Mouse (Mus musculus): ENCODE measurements around the gene Dok5. TPM values are rescaled to one million over a fixed set of nuclear protein-coding genes. Genes with fewer than 3 reads are reported as not detected.
A peak's percentile ranks its signal among the peaks of the same experiment; 100 is the strongest.

The Dok5 gene
- polyA plus RNA-seq, 1 experiment from 2014 or later: 11.8 TPM

DNA sequence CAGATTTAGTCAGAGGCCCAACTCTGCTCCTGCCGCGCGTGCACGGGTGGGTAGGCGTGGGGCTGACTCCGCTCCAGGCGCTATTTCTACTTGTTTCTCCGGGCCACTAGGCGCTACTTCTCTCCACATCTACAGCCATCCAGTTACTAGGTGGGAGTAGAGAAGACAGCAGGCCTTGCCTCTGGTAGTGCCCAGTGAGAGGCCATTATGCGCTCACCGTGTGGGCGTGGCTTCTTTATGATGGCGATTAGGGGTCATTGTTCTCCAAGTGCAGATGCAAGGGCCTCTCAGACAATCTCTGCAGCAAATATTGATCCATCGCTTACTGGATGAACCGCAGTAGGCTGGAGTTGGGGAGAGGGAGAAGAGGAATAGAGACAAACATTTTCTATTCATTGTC, 44.0 kb downstream of the Dok5 start:
- Histone ChIP-seq H3K36me3 (replicated peaks) (no peaks in the 10 kb centered on the region), H3K27ac (replicated peaks) (no peak overlapping the region), H3K4me3 (no peak overlapping the region), H3K9me3 (no peaks in the 10 kb centered on the region), H3K27me3 (replicated peaks; ENCODE audit: low read depth, poor library complexity, severe bottlenecking) (no peaks in the 10 kb centered on the region), H3K4me1 (peaks cover 36% of the 10 kb centered on the region)
- no peak for DNase-seq (ENCODE audit: low spot score)
- 91% methylated on average over 15 of the region's 15 CpGs for WGBS

DNA sequence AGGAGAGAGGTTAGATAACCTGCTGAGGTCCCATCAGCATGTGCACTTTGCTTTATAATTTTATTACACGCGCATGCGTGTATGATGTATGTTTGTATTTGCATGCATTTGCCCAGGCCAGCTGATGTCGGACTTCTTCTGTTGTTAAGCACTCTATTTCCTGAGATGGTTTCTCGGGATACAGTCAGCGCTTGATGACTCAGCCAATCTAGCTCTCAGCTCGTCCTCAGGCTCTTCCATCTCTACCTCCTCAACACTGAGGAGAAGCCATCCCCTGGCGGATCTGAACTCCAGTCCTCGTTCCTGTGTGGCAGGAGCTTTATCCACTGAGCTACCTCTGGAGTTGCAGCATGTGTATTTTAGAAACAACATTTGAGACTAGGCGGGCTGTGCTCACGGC, 44.5 kb downstream of the Dok5 start:
- Histone ChIP-seq H3K9me3 (no peaks in the 10 kb centered on the region), H3K4me3 (no peak overlapping the region), H3K27ac (replicated peaks) (no peak overlapping the region), H3K4me1 (peaks cover 33% of the 10 kb centered on the region), H3K36me3 (replicated peaks) (no peaks in the 10 kb centered on the region), H3K27me3 (replicated peaks; ENCODE audit: low read depth, poor library complexity, severe bottlenecking) (no peaks in the 10 kb centered on the region)
- WGBS: 93% methylated on average over 11 of the region's 11 CpGs
- no peak for DNase-seq (ENCODE audit: low spot score)

DNA sequence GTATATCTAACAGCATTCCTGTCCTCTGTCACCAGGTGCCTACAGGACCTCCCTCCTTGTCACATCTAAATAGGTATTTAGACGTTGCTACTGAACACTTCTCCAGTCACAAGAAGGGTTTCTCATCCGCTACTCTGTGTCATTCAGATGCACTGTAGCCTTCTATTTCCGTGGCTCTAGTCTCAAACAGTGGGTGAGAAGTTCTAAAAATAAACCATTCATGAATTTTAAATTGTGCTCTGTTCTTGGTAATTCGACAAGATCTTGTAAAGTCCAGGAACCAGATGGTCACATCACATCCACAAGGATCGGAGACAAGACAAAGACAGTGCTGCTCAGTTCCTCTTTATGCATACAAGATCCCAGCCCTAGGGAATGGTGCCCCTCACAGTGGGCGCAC, 46.0 kb downstream of the Dok5 start:
- no peak overlapping the region for H3K4me3 ChIP-seq
- no peaks in the 10 kb centered on the region for H3K36me3 ChIP-seq (replicated peaks)
- DNase-seq (ENCODE audit: low spot score): no peak
- WGBS: 87% methylated on average over 6 of the region's 6 CpGs
- H3K9me3 ChIP-seq: no peaks in the 10 kb centered on the region
- no peak overlapping the region for H3K27ac ChIP-seq (replicated peaks)
- H3K4me1 ChIP-seq: peaks cover 19% of the 10 kb centered on the region
- no peaks in the 10 kb centered on the region for H3K27me3 ChIP-seq (replicated peaks; ENCODE audit: low read depth, poor library complexity, severe bottlenecking)

DNA sequence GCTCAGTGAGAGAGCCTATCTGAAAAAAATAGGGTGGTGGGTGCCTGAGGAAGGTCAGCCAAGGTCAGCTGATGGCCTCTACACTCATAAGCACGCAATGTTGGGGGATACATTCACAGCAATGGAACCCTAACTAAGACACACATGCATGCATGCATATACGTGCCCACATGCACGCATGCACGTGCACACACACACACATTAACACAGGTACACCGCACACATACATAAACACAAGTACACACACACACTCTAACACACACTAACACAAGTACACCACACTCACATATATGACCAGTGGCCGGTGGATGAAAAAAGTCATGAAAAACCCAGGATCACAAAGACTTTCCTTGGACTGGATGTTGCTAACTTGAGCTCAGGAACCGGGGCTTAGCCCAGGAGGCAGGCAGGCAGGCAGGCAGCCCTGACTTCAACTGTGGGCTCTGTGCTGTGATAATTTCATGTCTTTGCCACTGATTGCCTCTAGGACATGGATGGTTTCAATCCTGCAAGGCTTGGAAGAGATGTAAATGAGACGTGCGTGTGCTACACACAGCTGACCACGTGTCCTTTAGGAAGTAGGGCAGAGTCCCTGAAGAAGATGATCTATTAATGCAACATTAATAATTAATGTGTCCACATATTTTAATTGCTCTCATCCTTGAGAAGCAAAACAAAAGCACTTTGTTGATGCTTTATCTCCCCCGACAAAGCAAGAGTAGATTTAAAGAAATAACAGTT, 48.6 kb downstream of the Dok5 start:
- no peaks in the 10 kb centered on the region for H3K36me3 ChIP-seq (replicated peaks)
- H3K4me1 ChIP-seq: peaks cover 11% of the 10 kb centered on the region
- H3K4me3 ChIP-seq: no peak overlapping the region
- no peak overlapping the region for H3K27ac ChIP-seq (replicated peaks)
- no peak for DNase-seq (ENCODE audit: low spot score)
- 87% methylated on average over 11 of the region's 11 CpGs for WGBS
- no peaks in the 10 kb centered on the region for H3K27me3 ChIP-seq (replicated peaks; ENCODE audit: low read depth, poor library complexity, severe bottlenecking)
- H3K9me3 ChIP-seq: no peaks in the 10 kb centered on the region

DNA sequence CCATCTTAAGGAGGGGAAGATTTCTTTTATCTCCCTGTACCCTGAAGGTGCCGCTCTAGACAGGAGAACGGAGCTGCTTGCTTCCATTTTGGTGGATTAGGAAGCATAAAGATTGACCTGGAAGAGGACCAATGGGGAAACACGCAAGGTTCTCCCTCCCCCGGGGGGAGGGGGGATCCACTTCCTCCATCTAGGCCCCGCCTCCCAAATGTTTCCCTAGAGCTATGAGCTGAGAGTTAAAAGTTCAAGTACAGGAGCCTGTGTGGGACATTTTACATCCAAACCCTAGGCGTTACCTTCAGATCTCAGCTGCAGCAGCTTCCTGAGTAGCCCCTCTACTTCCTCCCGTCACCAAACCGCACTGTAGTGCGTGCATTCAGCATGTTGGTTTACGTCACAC, 56.5 kb downstream of the Dok5 start:
- 91% methylated on average over 10 of the region's 10 CpGs for WGBS
- no peaks in the 10 kb centered on the region for H3K27me3 ChIP-seq (replicated peaks; ENCODE audit: low read depth, poor library complexity, severe bottlenecking)
- H3K27ac ChIP-seq (replicated peaks): no peak overlapping the region
- no peak for DNase-seq (ENCODE audit: low spot score)
- H3K4me1 ChIP-seq: peaks cover 9% of the 10 kb centered on the region
- H3K36me3 ChIP-seq (replicated peaks): peaks cover 5% of the 10 kb centered on the region; the same call in 1 of the 2 replicates
- no peak overlapping the region for H3K4me3 ChIP-seq
- 0 out of 2 replicates have a peak, but pooled peaks cover 2% of the 10 kb centered on the region for H3K9me3 ChIP-seq

DNA sequence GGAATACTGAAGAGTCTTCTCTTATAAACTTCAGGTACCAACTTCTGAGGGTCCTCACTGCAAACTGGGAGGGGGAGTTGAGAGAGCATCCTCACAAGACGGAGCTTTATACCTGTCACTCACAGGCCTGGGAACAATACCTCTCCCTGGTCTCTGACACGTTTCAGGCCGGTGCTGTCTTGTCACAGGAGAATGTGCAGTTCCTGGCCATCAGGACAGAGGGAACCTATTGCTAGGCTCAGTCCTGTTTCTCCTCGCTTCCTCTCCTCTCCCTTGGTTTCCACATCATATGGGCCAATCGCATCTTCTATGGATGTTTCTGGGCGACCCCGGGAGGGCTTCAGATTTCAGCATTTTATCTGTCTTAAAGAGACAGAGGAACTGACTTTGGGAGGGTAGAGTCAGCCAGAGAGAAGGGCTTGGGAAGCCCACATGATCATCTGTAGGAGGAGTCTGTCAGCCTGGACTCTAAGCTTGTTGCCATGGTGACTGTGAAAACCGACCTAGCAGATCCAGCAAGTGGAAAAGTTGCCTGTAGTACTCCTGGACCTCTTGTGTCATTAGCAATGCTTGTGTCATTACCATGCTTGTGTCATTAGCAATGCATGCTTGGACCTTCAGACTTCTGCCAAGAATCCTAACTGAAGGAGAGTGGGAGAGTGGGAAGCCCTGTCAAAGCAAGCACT, 59.9 kb downstream of the Dok5 start:
- Histone ChIP-seq H3K4me3 (no peak overlapping the region), H3K27me3 (replicated peaks; ENCODE audit: low read depth, poor library complexity, severe bottlenecking) (no peaks in the 10 kb centered on the region), H3K9me3 (peaks cover 10% of the 10 kb centered on the region; the same call in 1 of the 2 replicates), H3K36me3 (replicated peaks) (peaks cover 5% of the 10 kb centered on the region; the same call in 1 of the 2 replicates), H3K4me1 (peaks cover 9% of the 10 kb centered on the region), H3K27ac (replicated peaks) (no peak overlapping the region)
- DNase-seq (ENCODE audit: low spot score): peak; percentile 28
- 31% methylated on average over 8 of the region's 8 CpGs for WGBS

DNA sequence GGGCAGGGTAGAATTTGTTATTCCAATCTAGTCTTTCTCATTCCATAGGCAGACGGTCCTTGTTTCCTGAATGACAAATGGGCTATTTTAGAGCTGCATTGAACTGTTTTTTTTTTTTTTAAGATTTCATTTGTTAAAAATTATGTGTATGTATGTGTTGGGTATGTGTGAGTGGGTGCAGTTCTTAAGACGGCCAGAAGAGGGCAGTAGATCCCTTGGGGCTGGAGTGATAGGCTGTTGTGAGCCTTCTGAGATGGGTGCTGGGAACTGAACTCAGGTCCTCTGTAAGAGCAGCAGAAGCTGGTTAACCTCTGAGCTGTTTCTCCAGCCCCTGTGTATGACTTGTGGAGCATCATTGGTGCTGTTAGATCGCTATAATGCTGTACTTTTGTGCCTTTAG, 63.6 kb downstream of the Dok5 start:
- Histone ChIP-seq H3K4me1 (peaks cover 9% of the 10 kb centered on the region), H3K27me3 (replicated peaks; ENCODE audit: low read depth, poor library complexity, severe bottlenecking) (no peaks in the 10 kb centered on the region), H3K4me3 (no peak overlapping the region), H3K9me3 (peaks cover 17% of the 10 kb centered on the region; the same call in 1 of the 2 replicates), H3K27ac (replicated peaks) (no peak overlapping the region), H3K36me3 (replicated peaks) (peaks cover 5% of the 10 kb centered on the region; the same call in 1 of the 2 replicates)
- WGBS: 85% methylated on average over 3 of the region's 3 CpGs
- DNase-seq (ENCODE audit: low spot score): no peak

DNA sequence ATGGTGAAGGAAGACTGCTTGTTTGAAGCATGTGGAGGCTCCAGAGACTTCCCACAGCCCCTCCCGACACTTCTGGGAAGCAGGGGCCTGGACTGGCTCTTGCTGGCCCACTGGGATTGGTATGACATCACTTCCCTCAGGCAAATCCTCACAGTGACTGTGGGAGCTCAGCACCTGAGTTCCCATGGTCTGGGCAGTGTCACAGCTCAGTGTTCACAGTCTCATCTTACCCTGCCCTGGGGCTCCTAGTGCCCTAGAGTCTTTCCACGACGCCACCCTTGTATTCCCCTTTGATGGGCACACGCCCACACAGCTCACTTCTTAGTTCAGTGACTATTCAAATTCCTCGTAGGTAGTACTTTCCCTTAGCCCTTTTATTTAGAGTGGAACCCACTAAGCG, 71.4 kb downstream of the Dok5 start:
- DNase-seq (ENCODE audit: low spot score): no peak
- Histone ChIP-seq H3K27me3 (replicated peaks; ENCODE audit: low read depth, poor library complexity, severe bottlenecking) (no peaks in the 10 kb centered on the region), H3K4me1 (peaks cover 12% of the 10 kb centered on the region), H3K36me3 (replicated peaks) (peaks cover 5% of the 10 kb centered on the region; the same call in 1 of the 2 replicates), H3K4me3 (no peak overlapping the region), H3K9me3 (peaks cover 9% of the 10 kb centered on the region; the same call in 1 of the 2 replicates), H3K27ac (replicated peaks) (no peak overlapping the region)
- WGBS: 73% methylated on average over 6 of the region's 6 CpGs

DNA sequence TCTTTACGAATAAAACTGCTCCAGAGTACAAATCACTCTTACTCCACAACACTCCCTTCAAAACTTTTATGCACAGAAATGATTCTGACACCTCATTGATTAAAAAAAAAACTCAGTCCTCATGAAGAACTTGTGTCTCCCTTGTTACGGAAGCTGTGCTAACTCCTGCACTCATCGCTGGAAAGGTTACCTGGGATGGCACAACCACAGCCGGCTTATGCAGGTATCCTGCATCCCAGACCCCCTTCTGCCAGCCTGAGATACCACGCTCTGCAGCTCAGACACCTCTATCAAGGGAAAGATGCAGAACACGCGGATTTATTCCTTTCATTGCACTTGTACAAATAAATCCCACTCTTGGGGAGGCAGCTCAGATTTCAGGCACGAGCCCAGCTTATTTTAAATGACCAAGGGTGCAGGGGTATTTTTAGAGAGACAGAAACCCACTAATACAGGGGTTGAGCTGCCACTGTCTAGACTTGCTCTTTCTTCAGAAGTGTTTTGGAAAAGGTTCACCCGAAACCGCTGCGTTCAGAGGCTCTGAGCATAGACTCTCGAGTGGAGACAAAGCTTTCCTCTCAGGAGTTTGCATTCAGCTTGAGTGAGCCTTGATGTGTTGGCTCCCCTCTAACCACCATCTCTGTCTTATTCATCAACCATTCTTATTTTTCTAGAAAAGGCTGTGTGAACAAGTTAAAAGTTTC, 76.1 kb downstream of the Dok5 start:
- H3K4me1 ChIP-seq: peaks cover 18% of the 10 kb centered on the region
- no peak overlapping the region for H3K27ac ChIP-seq (replicated peaks)
- no peaks in the 10 kb centered on the region for H3K27me3 ChIP-seq (replicated peaks; ENCODE audit: low read depth, poor library complexity, severe bottlenecking)
- 62% methylated on average over 12 of the region's 12 CpGs for WGBS
- H3K4me3 ChIP-seq: no peak overlapping the region
- DNase-seq (ENCODE audit: low spot score): no peak
- no peaks in the 10 kb centered on the region for H3K9me3 ChIP-seq
- H3K36me3 ChIP-seq (replicated peaks): no peaks in the 10 kb centered on the region

DNA sequence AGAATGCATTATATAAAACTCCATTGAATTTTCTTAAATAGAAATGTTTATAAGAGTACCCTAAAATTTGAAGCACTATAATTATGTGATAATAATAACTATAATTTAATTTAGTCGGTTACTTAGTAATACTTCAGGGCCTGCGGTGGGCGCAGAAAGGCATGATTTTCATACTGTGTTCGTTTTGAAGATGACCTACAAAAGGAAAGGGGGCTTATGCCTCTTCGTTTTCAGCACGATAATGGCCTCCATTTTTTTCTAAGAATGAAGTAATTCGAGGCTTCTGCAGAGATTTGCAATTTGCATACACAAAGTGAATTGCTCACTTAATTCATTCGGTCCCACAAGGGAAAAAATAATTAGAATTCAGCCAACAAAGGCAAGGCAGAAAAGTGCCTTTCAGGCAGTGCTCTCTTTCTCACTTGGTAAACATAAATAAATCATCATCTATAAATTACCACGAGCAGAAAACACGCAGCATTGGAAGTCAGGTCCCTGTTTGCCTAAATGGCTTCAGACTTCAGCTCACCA, 76.7 kb downstream of the Dok5 start:
- Histone ChIP-seq H3K27me3 (replicated peaks; ENCODE audit: low read depth, poor library complexity, severe bottlenecking) (no peaks in the 10 kb centered on the region), H3K27ac (replicated peaks) (no peak overlapping the region), H3K36me3 (replicated peaks) (no peaks in the 10 kb centered on the region), H3K4me3 (no peak overlapping the region), H3K4me1 (peaks cover 15% of the 10 kb centered on the region), H3K9me3 (no peaks in the 10 kb centered on the region)
- 66% methylated on average over 10 of the region's 10 CpGs for WGBS
- no peak for DNase-seq (ENCODE audit: low spot score)

DNA sequence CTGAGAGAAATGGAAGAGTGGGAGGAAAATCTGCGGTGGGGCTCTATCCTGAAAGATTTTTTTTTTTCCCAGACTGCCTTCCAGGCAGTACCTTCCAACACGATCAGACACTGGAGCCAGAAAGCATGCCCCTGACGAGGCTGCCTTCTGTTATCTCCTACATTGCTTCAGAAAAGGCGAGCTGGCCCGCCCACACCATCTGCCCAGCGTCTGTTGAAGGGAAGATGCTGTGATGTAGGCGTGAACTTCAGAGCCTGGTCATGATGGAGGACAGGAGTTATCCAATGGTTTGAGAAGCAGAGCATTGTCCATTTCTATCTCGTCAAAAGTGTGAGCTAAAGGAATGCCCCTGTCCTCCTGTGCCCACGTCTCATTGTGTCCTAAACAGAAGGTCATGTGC, 79.7 kb downstream of the Dok5 start:
- 80% methylated on average over 9 of the region's 9 CpGs for WGBS

DNA sequence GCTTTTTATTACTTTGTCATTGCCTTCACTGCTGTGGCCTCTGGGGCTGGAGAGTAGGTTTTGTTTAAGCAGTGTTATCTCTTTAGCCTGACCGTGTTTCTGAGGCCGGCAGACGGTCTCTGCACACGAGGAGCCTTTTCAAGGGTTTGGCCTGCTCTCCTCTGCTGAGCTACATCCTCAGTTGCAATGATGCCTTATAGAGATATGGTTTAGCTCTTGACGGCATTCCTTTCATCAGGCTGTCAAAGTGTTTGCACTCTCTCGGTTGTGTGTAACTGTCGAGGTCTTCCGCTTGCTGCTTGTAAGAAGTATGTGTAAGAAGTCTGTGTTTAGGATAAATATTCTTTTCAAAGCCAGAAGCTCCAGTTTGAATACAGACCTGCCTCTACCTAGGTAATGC, 84.7 kb downstream of the Dok5 start:
- no peak overlapping the region for H3K4me3 ChIP-seq
- no peaks in the 10 kb centered on the region for H3K27me3 ChIP-seq (replicated peaks; ENCODE audit: low read depth, poor library complexity, severe bottlenecking)
- H3K36me3 ChIP-seq (replicated peaks): 0 out of 2 replicates have a peak, but pooled peaks cover 3% of the 10 kb centered on the region
- DNase-seq (ENCODE audit: low spot score): no peak
- WGBS: 81% methylated on average over 8 of the region's 8 CpGs
- no peak overlapping the region for H3K27ac ChIP-seq (replicated peaks)
- H3K4me1 ChIP-seq: no peaks in the 10 kb centered on the region
- peaks cover 14% of the 10 kb centered on the region; the same call in 1 of the 2 replicates for H3K9me3 ChIP-seq

More for the DNA sequence above, 79.7 kb downstream of the Dok5 start:
- Histone ChIP-seq H3K27ac (replicated peaks) (no peak overlapping the region), H3K27me3 (replicated peaks; ENCODE audit: low read depth, poor library complexity, severe bottlenecking) (no peaks in the 10 kb centered on the region), H3K4me1 (peaks cover 11% of the 10 kb centered on the region), H3K4me3 (no peak overlapping the region), H3K36me3 (replicated peaks) (no peaks in the 10 kb centered on the region), H3K9me3 (no peaks in the 10 kb centered on the region)
- DNase-seq (ENCODE audit: low spot score): no peak

All from embryonic facial prominence, embryonic 10.5 days (tissue).